Mouse (Mus musculus): Measurements from ENCODE around the gene Mrs2.
"Not testable (repeated sequence)": the region's sequence is repeated elsewhere in the genome, so short reads cannot be mapped to it uniquely, and the experiment has no call there.

Mrs2 gene

DNA sequence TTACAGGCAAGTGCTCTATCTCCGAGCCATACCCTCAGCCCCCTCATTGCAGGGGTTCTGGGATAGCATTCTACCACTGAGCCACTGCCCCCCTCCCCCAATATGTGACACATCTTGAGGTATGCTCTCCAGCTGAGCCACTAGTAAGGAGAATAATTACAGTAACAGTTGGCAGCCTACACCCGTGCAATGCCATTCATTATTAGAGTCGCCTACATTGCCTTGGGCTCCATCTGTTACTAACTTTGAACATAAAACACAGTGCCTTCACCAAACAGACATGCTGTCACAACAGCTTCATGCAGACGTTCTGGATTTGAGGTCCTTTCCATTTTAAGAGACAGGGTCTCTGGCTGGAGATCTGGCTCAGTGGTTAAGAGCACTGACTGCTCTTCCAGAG lies 43.8 kb downstream of the Mrs2 start:
- DNase-seq, result no peak

DNA sequence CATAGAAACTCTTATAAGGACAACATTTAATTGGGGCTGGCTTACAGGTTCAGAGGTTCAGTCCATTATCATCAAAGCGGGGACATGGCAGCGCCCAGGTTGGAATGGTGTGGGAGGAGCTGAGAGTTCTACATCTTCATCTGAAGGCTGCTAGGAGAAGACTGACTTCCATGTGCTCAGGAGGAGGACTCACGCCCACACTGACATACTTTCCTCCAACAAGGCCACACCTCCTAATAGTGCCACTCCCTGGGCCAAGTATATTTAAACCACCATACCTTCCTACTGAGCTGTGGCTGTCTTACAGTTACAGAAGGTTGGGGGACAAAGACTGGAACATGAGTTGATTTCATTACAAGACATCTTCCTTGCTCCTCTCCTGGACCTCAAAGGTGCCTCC lies 48.4 kb downstream of the Mrs2 start:
- not testable (repeated sequence) for DNase-seq

DNA sequence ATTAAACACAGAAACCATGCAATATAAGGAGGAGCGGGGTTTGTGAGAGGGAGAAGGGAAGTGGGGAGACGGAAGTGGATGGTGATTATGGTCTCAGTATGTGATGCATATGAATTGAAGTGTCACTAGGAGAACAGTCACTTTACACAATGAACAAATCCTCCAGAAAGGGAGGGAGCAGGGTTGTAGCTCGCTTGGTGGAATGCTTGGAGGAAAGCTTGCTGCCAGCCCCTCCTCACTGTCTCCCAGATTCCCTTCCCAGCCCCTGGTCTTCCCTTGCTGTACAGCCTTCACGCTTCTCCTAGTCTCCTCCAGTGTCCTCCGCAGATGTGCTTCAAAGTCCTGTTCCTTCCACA lies 54.4 kb downstream of the Mrs2 start:
- DNase-seq, result no peak

GRCm38 (mm10) chr13:24965130-24965845 lies 54.9 kb downstream of the Mrs2 start:
- peak; percentile 33 for DNase-seq

GRCm38 (mm10) chr13:24962119-24962518 lies 58.1 kb downstream of the Mrs2 start:
- DNase-seq, result no peak

GRCm38 (mm10) chr13:24960084-24960483 lies 60.1 kb downstream of the Mrs2 start:
- DNase-seq, result no peak

DNA sequence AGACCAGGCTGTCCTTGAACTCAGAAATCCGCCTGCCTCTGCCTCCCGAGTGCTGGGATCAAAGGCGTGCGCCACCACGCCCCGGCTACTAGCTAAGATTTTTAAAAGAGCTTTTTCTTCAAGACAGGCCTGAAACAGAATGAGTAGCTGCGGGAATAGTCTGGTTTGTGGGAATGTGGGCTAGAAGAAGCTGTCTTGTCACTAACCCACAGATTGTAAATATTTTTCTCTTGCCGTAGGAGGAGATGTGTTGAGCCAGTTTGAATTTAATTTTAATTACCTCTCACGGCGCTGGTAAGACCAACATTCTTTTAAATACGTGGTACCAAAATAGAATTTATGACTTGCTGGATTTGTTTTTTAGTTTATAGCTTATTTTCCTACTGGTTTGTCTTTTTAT lies 61.5 kb downstream of the Mrs2 start:
- no peak for DNase-seq

- DNase-seq, result peak; percentile 20
Measured at GRCm38 (mm10) chr13:24955500-24955899, 64.7 kb downstream of the Mrs2 start.

GRCm38 (mm10) chr13:24955091-24955490 lies 65.1 kb downstream of the Mrs2 start:
- no peak for DNase-seq

DNA sequence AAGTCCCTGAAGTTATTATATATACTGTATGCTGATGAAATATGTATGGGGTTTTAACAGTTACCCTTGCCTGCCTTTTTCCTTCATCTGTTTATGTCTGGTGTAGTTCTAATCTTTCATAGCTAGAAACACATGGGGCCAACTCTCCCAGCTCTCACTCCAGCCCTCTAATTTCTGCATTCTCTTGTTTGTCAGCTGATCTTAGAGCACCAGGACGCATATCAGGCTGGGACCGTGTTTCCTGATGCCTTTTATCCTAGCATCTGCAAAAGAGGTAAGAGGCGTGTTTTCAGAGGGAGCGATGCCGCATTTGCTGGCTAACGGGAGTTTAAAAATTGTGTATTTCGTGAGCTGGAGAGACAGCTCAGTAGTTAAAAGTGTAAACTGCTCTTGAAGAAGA lies 67.5 kb downstream of the Mrs2 start:
- DNase-seq, result no peak

DNA sequence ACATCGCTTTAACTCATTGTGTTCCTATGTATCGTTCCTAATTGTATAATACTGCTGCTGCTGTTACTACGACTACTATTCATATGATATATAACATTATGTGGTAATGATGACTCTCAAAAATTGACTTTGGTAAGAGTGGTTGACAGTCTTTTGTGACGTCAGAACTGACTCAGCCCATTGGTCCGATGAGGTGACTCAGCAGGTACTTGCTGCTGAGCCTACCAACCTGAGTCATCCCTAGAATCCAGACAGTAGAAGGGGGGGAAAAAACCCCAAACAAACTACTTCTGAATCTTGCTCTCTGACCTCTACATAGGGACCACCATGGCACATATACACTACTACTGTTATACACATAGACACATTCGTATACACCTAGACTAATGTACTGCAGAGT lies 71.3 kb downstream of the Mrs2 start:
- no peak for DNase-seq

DNA sequence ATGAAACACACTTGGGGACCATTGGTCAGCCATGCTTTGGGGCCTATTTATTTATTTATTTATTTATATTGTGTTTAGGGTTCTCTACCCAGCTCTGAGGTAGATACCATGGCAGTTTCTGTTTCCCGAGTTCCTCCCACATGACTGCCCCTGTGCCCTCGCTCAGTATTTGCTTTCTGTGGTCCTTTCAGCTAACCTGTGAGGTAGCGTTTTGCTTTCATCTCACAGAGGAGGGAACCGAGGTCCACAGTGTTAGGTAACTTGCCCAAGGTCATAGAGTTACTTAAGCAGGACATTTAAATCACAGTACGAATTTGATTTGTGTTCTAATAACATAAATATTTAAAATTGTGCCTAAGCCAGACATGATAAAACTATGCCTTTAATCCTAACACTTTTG lies 73.0 kb downstream of the Mrs2 start:
- DNase-seq, result no peak

- DNase-seq, result peak; percentile 31
Measured at GRCm38 (mm10) chr13:24945567-24945966, 74.6 kb downstream of the Mrs2 start.

- no peak for DNase-seq
Measured at GRCm38 (mm10) chr13:24943303-24943702, 76.9 kb downstream of the Mrs2 start.

DNA sequence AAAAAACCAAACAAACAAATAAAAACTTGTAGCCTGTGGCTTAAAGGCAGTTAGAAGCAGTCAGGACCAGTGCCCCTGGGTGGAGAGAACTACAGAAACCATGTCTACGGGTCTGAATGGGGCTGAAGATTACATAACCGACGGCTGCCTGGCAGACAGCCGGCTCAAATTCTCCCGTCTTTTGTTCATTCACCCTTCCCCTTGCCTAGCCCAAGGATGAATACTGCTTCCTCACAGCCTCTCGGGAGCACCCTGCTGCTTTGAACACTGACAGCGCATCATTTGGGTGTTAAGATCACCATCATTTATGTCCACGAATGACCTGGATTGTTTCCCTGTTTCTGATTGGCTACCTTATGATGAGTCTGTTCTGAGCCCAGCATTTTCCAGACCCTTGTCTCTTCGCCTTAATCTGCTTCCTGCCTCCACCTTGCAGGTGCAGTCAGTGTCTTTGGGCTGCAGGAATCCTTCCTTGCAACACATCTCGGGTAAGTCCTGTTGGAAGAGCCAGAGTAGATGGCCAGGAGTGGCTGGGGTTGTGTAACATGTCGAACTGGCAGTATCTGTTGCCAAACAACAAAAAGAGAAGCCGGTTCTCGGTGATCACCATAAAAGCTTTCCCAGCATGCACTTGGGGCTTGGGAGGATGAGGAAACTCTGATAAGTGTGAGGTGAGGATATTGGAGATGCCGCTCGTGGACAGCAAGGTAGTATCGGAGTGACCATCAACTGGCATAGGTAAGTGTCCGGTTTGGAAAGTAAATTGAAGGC lies 77.5 kb downstream of the Mrs2 start, which contains the start of gene Gpld1:
Gpld1 (plus strand) TSS at position 641 of the 771 bp plus-strand sequence.
- DNase-seq, result no peak

- DNase-seq, result no peak
Measured at GRCm38 (mm10) chr13:24939472-24939871, 80.7 kb downstream of the Mrs2 start.

DNA sequence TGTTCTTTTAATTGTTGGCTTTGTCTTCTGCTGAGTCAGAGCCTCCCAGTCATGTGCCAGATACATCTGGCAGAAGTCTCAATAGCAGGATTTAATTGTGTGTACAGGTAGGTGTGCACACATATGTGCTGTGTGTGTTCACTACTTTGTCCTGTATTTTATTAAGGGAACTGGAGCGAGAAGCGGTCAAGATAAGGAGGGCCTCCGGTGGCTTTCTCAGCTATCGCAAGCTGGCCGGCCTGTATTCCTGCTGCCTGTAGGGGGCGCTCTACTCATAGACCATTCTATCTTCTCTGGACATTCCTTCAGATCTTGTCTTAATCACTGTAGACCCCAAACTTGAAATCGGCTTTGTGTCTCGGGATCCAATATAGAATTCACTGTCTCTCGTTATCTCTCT lies 81.5 kb downstream of the Mrs2 start:
- peak; percentile 85 for DNase-seq

- no peak for DNase-seq
Measured at GRCm38 (mm10) chr13:24937839-24938166, 82.4 kb downstream of the Mrs2 start.

All from embryo, embryonic 11 days (tissue).